Mouse (Mus musculus) MEL (cell line): ENCODE results near the gene Mecom.

Experiments
- CHD2 ChIP-seq: IDR thresholded peaks from 2 replicates; pipeline ENCODE4 v1.6.1; 2011; ENCODE audit warnings: low read length, improper control_type of control experiment
- CTCF ChIP-seq, 3 experiments: IDR thresholded peaks in 2 of 3; conservative IDR thresholded peaks in 1 of 3; 2 replicates each; pipeline ENCODE4 v1.5.1; 2011 to 2012; ENCODE audit warnings: low read length in 3 of 3, low read depth in 2 of 3, mild to moderate bottlenecking in 2 of 3, improper control_type of control experiment in 1 of 3, inconsistent platforms in 1 of 3, mixed read lengths in 1 of 3, moderate library complexity in 1 of 3; ENCODE audit not compliant: control insufficient read depth in 1 of 3, insufficient read depth in 1 of 3, poor library complexity in 1 of 3, severe bottlenecking in 1 of 3
- GATA1 ChIP-seq: IDR thresholded peaks from 2 replicates; pipeline ENCODE4 v1.6.1; 2011; ENCODE audit warnings: low read depth, low read length, improper control_type of control experiment
- KAT2A ChIP-seq: conservative IDR thresholded peaks from 2 replicates; pipeline ENCODE4 v1.6.1; 2012; ENCODE audit warnings: low read depth, low read length, improper control_type of control experiment, inconsistent platforms
- MAFK ChIP-seq: IDR thresholded peaks from 2 replicates; pipeline ENCODE4 v1.6.1; 2011; ENCODE audit warnings: low read depth, mild to moderate bottlenecking, low read length, improper control_type of control experiment, borderline replicate concordance
- POLR2A ChIP-seq, 2 experiments: IDR thresholded peaks; 2 replicates each; pipeline ENCODE4 v1.6.1; 2011 to 2012; ENCODE audit warnings: low read length in 2 of 2, mild to moderate bottlenecking in 2 of 2, control low read depth in 1 of 2, improper control_type of control experiment in 1 of 2, low read depth in 1 of 2, moderate library complexity in 1 of 2; ENCODE audit not compliant: control insufficient read depth in 1 of 2, insufficient read depth in 1 of 2, poor library complexity in 1 of 2
- TAL1 ChIP-seq: IDR thresholded peaks from 2 replicates; pipeline ENCODE4 v1.6.1; 2012; ENCODE audit warnings: mild to moderate bottlenecking, inconsistent platforms, low read length, moderate library complexity, mixed read lengths
- USF1 ChIP-seq: IDR thresholded peaks from 2 replicates; pipeline ENCODE4 v1.6.1; 2014; ENCODE audit warnings: low read depth, mild to moderate bottlenecking, inconsistent platforms, low read length, improper control_type of control experiment, moderate library complexity

- TF ChIP-seq POLR2A (IDR thresholded peaks at IDR 0.05; ENCODE audit: control insufficient read depth in 1 of 2, insufficient read depth in 1 of 2, low read depth in 1 of 2, low read length in 2 of 2, poor library complexity in 1 of 2), result no peak
- TF ChIP-seq GATA1, result no peak
- TF ChIP-seq MAFK, result no peak
- no peak for TF ChIP-seq KAT2A
- TF ChIP-seq CTCF (IDR thresholded peaks at IDR 0.05 in 2 of 3, conservative IDR thresholded peaks at IDR 0.05 in 1 of 3; ENCODE audit: control insufficient read depth in 1 of 3, insufficient read depth in 1 of 3, low read depth in 2 of 3, low read length in 3 of 3, poor library complexity in 1 of 3, severe bottlenecking in 1 of 3), result no peak
- TF ChIP-seq USF1, result no peak
- TF ChIP-seq TAL1, result no peak
- TF ChIP-seq CHD2, result no peak
These were observed 5.9 kb upstream of the Mecom start for GRCm38 (mm10) chr3:30553741-30554140.
